Mouse (Mus musculus): Measurements from ENCODE around the gene Sash1.
"Not testable (repeated sequence)": the region's sequence is repeated elsewhere in the genome, so short reads cannot be mapped to it uniquely, and the experiment has no call there.

The Sash1 gene

GRCm38 (mm10) chr10:8749537-8749936 is 136.3 kb downstream of the Sash1 start:
- no peak for DNase-seq

DNA sequence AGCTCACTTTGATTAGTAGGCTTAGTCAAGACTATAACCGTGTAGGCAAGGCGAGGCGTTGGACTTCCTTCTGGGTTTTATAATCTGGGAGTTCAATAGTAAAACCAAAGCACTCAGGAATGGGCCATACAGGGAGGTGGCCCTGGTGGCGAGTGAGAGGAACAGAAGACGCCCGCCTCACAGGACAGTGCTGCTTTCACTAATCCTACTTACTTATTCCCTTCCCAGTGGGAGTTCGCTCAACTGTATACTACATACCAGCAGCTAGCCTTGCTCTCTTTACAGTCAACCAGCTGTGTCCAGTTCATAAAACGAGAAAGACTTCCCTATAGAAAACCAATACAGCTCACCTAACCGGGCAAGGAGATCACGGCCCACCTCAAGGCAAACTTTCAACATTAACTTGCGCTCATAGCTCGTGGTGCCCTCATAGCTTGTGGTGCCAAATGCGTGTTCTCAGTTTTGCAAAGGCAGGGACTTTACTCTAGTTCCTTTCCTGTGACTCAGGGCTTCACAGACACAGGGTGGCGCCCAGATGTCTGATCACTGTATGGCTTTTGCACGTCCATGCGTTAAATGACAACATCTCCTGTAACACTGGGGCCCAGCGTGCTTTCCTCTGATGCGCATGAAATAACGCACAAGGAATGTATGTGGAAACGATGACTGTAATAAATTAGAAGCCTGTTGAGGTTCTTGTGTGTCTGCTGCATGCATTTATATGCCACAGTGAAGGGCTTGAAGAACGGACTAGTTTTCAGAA is 138.2 kb downstream of the Sash1 start:
- DNase-seq: no peak

DNA sequence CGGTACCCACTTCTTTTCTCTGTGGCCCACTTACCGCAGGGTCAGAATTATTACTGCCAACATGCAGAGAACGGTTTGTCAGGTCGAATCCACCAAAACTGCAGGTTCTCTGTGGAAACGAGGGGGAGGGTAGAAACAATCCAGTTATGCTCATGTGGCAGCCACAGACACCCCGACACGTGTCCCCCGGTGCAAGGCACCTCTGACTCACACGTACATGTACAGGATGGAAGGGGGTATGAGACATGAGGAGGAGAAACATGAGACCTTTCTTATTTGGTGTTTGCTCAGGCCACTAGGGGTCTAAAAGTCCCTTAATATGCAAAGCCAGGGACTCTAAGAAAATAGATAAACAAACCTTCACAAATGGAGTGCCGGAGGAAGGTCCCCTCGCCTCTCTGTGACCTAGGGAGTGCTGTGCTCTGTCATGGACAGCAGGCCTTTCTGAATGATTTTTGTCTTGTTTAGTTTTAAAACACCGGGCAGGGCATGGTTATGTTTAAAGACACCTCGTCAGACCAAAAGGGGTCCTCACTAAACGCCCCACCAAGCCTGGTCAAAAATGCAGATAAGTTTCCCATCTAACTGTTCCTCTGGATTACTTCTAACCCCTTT is 139.7 kb downstream of the Sash1 start:
- no peak for DNase-seq

- DNase-seq: peak; percentile 56
Measured at GRCm38 (mm10) chr10:8742872-8743271, 143.0 kb downstream of the Sash1 start.

DNA sequence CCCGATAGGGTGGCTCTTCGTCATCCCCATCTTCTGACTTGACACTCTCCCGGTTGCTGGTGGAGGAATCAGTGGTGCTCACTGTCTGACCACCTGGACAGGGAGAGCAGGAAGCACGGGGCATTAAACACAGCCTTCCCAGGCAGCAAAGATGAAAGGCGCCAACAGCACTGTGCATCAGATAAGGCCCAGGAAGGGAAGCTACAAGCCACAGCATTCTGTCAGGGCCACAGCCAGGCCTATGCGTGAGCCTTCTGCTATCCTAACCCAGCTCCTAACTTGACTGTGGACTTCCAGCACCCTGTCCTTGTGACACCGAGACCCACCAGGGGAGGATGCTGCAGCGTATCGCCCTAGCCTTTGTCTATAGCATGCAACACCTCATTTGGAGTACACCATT is 144.4 kb downstream of the Sash1 start:
- no peak for DNase-seq

- DNase-seq: no peak
Measured at GRCm38 (mm10) chr10:8740797-8741196, 145.1 kb downstream of the Sash1 start.

GRCm38 (mm10) chr10:8729387-8730337 is 156.2 kb downstream of the Sash1 start:
- no peak for DNase-seq

DNA sequence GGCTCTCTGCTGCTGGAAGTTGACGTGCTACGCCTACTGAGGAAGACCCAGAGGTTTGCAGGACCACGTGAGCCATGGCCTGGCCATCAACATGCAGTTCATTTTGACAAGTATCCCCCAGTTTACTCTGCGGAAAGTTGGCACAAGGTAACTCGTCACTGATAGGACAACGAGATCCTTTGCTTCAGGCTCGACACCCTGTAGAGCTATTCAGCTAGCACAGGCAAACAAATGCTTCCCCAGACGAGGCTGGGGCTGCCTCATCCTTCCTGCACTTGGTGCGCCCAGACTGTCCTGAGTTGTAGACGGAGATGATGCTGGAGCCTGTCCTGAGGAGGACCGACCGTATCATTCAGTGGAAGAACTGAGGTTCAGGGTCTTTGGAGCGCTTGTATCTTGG is 166.5 kb downstream of the Sash1 start:
- no peak for DNase-seq

- no peak for DNase-seq
Measured at GRCm38 (mm10) chr10:8718831-8719230, 167.0 kb downstream of the Sash1 start.

DNA sequence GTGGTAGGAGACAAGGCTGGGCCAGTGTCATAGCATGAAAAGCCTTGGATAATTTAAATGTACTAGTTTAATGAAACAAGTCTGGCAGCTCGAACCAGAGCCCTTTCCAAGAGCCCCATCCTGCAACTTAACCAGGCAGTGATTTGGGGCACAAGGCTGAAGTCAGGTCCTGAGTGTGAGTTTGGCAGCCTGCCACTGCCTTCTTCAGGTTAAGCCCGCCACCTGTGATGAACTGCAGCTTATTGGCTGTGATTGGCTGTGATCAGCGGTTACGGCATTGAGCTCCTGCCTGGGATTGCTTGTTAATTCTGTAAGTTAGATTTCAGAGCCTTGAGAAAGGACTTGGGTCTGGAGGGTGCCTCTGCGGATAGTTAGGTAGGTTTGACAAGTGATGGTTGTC is 168.7 kb downstream of the Sash1 start:
- no peak for DNase-seq

DNA sequence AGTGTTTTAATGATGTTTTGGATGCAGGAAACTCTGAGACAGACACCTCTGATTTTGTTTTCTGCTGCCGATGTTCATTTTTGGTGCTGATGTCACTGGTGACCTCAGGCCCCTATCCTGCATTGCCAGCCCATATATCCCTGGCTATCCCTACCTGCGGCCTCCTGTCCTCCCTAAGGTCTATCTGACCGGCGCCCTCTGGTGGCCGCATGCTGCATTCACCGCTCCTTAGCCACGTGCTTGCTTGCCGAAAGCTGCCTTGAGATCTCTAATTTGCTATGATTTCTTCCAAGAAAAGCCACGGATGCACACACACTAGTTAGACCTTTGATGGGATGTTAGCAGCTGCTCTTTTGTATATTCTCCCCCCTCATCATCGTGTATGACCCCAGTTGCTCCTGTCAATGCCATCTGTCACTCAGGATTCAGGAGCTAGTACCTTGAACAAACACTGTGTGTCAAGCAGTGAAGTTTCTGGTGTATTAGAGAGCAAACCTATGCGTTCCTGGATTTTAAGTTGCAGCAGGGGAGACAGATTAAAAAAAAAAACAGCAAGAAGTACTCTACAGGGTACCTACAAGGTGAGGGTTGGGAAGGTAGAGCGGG is 170.1 kb downstream of the Sash1 start:
- peak; percentile 81 for DNase-seq

GRCm38 (mm10) chr10:8696636-8697035 is 189.2 kb downstream of the Sash1 start:
- DNase-seq: not testable (repeated sequence)

- no peak for DNase-seq
Measured at GRCm38 (mm10) chr10:8693996-8694500, 191.8 kb downstream of the Sash1 start.

DNA sequence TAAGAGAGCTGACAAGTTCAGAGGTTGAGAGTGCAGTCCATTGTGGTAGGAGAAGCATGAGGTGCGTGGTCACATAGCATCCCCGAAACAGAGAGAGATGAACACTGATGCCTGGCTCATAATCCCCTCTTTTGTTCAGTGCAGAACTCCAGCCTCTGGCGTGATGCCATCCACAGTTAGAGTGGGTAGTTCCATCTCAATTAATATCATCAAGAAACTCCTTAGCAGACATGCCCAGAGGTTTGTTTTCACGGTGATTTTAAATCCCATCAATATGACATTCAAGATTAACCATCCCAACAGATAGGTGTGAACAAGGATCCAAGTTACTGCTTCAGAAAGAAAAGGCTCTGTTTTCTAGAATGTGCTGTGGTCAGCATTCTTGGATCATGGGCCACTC is 192.3 kb downstream of the Sash1 start:
- no peak for DNase-seq

GRCm38 (mm10) chr10:8692531-8692930 is 193.3 kb downstream of the Sash1 start:
- DNase-seq: no peak

GRCm38 (mm10) chr10:8686219-8686618 is 199.7 kb downstream of the Sash1 start:
- DNase-seq: no peak

DNA sequence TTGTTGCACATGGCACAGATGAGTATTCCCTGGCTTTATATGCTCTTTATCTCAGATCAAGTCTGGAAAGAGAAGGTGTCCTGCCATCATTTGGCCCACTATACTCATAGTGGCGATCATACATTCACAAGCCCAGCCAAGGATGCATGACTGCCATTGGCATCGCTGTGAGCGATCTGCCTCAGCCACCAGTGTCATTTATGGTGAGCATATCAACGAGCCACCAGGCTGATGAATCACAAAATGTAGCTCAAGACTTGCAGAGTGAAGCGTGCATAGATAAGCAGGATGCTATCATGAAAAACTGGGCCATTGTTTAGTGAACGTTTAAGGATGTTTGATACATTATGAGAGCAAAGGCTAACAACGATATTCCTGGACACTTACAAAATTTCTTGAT is 200.6 kb downstream of the Sash1 start:
- DNase-seq: no peak

GRCm38 (mm10) chr10:8682900-8683299 is 203.0 kb downstream of the Sash1 start:
- DNase-seq: peak; percentile 59

- DNase-seq: no peak
Measured at GRCm38 (mm10) chr10:8682341-8682740, 203.5 kb downstream of the Sash1 start.

- DNase-seq: no peak
Measured at GRCm38 (mm10) chr10:8676722-8677121, 209.1 kb downstream of the Sash1 start.
